8 mouse cellular contexts compared by ENCODE assay signal in the genomic region with DNA sequence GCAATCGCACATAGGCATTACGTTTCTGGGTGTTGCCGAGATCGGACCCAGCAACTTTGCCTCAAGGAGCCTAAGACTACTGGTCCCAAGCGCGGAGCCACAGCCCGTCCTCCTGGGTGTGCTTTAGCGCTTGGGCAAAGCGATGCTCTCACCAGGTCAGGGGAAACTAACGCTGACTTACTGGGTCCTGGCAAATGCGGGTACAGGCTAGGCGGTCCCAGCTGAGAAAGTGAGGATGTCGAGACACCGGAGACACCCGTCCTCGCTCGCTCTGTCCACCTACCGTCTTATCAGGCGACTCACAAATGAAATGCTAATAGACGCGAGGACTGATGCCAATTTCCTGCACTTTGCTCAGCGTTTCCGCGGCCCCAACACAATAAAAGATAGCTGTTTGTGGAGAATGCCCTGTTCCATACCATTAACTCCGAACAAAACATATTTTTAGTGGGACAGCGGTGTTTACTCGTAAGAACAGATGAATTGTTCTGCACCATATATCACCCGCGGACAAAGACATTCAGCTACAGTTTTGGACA.
A peak's percentile ranks its signal among the peaks of the same experiment; 100 is the strongest.
DNase-seq lines count a peak whose midpoint lies in the region; ATAC-seq and TF ChIP-seq lines count a peak whose summit lies in the region.

No protein-coding gene starts in this region.

- H3K27ac ChIP-seq in layer of hippocampus, adult 2 months, result peak overlapping the region; percentile 83
- no peak overlapping the region for H3K27ac ChIP-seq in embryonic facial prominence, embryonic 15.5 days (replicated peaks)
- no peak overlapping the region for H3K27ac ChIP-seq in kidney, embryonic 15.5 days

- peak overlapping the region; percentile 74 for H3K4me2 ChIP-seq in embryonic facial prominence, embryonic 15.5 days (replicated peaks)
- peak overlapping the region; percentile 82 for H3K4me2 ChIP-seq in kidney, embryonic 15.5 days

- H3K27me3 ChIP-seq in embryonic facial prominence, embryonic 15.5 days, result peaks cover 19% of the 10 kb centered on the region
- H3K27me3 ChIP-seq in kidney, embryonic 15.5 days, result peaks cover 6% of the 10 kb centered on the region

- H3K9ac ChIP-seq in embryonic facial prominence, embryonic 15.5 days, result no peak overlapping the region
- peak overlapping the region; percentile 25; the same call in 1 of the 2 replicates for H3K9ac ChIP-seq in kidney, embryonic 15.5 days

- no peak for ATAC-seq in embryonic facial prominence, embryonic 15.5 days (ENCODE audit: insufficient number of reproducible peaks, low FRiP score, low TSS enrichment, low read depth)
- peak; percentile 54; the same call in 1 of the 2 replicates for ATAC-seq in kidney, embryonic 15.5 days (replicated peaks; ENCODE audit: low FRiP score)

- H3K36me3 ChIP-seq in embryonic facial prominence, embryonic 15.5 days, result no peaks in the 10 kb centered on the region
- H3K36me3 ChIP-seq in kidney, embryonic 15.5 days, result no peaks in the 10 kb centered on the region

- H3K4me3 ChIP-seq in layer of hippocampus, adult 2 months, result peak overlapping the region; percentile 57
- H3K4me3 ChIP-seq in embryonic facial prominence, embryonic 15.5 days (replicated peaks), result peak overlapping the region; percentile 40
- peak overlapping the region; percentile 43 for H3K4me3 ChIP-seq in kidney, embryonic 15.5 days (replicated peaks)

- no peaks in the 10 kb centered on the region for H3K9me3 ChIP-seq in embryonic facial prominence, embryonic 15.5 days (replicated peaks)
- no peaks in the 10 kb centered on the region for H3K9me3 ChIP-seq in kidney, embryonic 15.5 days (replicated peaks)

- DNase-seq in layer of hippocampus, adult 2 months (ENCODE audit: low spot score in 2 of 2), result no peak
- no peak for DNase-seq in layer of hippocampus, adult 9-10 months (ENCODE audit: low spot score)
- peak; percentile 48 for DNase-seq in brain, adult 2 months (ENCODE audit: low read depth, low spot score)
- peak; percentile 2 for DNase-seq in lung, postnatal 10 days
- peak; percentile 25 for DNase-seq in right cerebral cortex, postnatal 4 days
- DNase-seq in thymus, postnatal 36 days, result no peak

- 1% methylated on average over 29 of the region's 29 CpGs for WGBS in embryonic facial prominence, embryonic 15.5 days
- whole genome bisulfite sequencing in kidney, embryonic 15.5 days, result under 1% methylated on average over 29 of the region's 29 CpGs

- no peak for TF ChIP-seq CTCF in layer of hippocampus, adult 2 months (conservative IDR thresholded peaks at IDR 0.05)

- peaks cover 10% of the 10 kb centered on the region; the same call in 1 of the 2 replicates for H3K4me1 ChIP-seq in embryonic facial prominence, embryonic 15.5 days
- H3K4me1 ChIP-seq in kidney, embryonic 15.5 days, result peaks cover 6% of the 10 kb centered on the region; the same call in 1 of the 2 replicates

Comparison
In these comparisons a context has a peak if more than half of its experiments do, and no peak if none do; other contexts are left out.
1. DNase-seq: peak in brain, adult 2 months (single experiment), lung, postnatal 10 days (single experiment) and right cerebral cortex, postnatal 4 days (single experiment); none in layer of hippocampus, adult 2 months (0 of 2), layer of hippocampus, adult 9-10 months (single experiment) and thymus, postnatal 36 days (0 of 2).
2. Peak in every context shown above with its lines, with median percentiles within 50 percentile points of each other: H3K4me3 ChIP-seq.